Mouse (Mus musculus) granulocyte monocyte progenitor cell, adult 5-6 weeks (primary cell): ENCODE measurements around the gene Pard3b. TPM values are rescaled to one million over a fixed set of nuclear protein-coding genes. Genes with fewer than 3 reads are reported as not detected.

Experiments used
- ATAC-seq: replicated peaks from 2 replicates; pipeline ENCODE4 v1.8.0; 2016; ENCODE audit warnings: mild to moderate bottlenecking, moderate TSS enrichment, inconsistent platforms; ENCODE audit not compliant: poor library complexity, severe bottlenecking
- total RNA-seq, 2 experiments: library from RNA; stranded (forward) in 1 of 2; stranded (reverse) in 1 of 2; fragments of 200-712, 200-1000 nt in 1 of 2; fragments of >200 nt in 1 of 2; fragmentation: Nextera tagmentation in 1 of 2; gene quantifications; 2 replicates each; pipeline ENCODE4 v1.2.3; 2014 to 2017

The Pard3b gene
- total RNA-seq, 2 experiments from 2014 or later = 2.0 to 5.7 TPM

DNA sequence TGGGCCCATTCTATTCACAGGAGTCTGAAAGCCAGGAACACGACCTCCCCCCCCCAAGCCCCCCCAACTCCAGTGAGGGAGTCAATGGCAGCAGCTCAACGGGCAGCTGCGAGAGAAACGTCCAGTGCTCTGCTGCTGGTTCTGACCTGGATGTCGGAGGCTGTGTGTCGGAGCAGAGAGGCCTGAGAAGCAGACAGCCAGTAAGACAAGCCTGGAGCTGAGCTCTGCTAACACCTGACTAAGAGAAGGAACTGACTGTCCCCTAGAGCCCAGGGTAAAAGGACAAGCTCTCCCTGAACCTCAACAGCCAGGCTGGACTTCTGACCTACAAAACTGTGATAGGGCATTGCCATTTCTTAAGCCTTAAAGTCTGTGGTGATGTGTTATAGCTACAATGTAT lies 1015.8 kb downstream of the Pard3b start:
- ATAC-seq = no peak

DNA sequence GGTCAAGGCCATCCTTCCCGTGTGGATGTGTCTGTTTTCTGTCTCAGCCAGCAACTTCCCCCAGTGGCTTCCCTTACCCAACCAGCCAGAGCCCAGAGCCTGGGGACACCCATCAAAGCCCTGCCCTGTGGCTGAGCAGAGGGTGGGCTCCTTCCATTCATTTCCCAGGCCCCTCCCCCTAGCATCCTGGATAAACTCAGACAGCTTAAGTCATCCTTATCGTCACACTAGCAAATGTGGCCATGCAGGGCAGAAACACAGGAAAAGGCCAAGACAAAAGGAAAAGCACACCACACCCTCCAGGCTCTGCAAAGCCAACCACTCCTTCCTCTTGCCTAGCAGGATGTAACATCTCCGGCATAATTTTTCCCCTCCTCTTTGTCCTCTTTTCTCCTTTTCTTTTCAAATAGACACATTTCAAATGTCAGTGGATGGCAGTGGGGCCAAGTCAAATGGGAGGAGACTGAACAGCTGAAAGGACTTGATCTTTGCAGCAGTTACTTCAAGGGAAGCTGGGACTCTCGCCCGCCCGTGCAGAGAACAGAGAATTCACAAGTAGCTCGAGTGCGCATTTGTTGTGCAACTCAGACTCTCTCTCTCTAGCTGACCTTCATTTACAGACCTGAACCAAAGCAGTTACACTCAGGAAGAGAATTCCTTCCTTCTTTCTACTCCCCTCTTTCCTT lies 1026.5 kb downstream of the Pard3b start:
- ATAC-seq = peak; percentile 68

DNA sequence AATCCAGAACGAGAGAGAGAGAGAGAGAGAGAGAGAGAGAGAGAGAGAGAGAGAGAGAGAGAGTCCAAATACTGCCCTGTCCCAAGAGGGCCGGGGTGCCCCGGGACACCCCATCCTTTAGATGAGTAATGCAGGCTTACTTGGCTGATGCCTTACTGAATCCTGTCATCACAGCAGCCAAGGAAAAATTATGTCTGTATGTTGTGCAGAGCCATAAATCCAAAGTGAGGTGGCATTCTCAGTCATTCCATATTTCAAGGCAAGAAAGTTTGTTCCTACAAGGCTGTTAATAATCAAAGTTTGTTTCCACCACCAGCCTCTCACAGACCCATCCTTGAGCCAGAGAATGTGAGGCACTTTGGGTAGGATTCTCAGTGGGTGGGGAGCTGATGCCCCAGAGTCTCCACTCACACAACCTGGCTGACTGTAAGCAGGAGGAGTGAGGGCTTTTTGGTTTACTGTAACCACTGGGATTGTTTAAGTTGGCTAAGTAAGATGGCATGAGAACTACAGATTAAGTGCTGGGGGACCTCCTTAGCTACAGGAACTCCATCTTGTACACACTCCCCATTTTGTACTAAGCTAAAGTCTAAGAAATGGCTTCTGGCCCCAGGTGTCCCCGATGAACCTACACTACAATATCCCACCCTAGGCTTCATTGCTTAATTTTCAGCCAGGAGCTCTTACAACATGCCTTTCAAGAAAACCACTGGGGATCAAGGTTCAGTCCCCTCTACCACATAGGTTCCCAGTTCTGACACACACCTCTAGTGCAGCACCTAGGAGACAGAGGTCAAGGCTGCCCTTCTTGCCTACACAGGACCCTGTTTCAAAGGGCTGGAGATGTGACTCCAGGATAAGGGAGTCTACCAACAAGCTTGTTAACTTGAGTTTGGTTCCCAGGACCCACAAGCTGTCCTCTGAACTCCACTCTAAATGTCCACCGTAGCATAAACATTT lies 1027.4 kb downstream of the Pard3b start:
- ATAC-seq = no peak

DNA sequence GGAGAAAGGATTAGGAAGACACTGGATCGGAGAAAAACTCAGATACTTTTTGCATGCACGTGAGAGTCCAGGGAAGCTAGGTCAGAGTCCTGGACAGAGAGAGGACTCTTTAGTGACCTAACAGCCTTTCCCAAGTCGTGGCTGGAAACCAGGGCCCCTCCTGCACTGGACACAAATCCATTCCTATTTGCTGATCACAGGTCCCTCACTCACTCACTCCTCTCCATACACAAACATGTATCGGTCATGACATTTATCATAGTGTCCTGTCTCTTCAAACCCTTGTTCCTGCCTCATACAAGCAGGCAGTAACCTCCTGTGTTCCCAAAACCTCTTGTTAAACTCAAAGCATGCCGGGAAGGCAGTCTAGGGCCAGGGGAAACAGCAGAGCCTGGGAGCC lies 1028.2 kb downstream of the Pard3b start:
- ATAC-seq = no peak

DNA sequence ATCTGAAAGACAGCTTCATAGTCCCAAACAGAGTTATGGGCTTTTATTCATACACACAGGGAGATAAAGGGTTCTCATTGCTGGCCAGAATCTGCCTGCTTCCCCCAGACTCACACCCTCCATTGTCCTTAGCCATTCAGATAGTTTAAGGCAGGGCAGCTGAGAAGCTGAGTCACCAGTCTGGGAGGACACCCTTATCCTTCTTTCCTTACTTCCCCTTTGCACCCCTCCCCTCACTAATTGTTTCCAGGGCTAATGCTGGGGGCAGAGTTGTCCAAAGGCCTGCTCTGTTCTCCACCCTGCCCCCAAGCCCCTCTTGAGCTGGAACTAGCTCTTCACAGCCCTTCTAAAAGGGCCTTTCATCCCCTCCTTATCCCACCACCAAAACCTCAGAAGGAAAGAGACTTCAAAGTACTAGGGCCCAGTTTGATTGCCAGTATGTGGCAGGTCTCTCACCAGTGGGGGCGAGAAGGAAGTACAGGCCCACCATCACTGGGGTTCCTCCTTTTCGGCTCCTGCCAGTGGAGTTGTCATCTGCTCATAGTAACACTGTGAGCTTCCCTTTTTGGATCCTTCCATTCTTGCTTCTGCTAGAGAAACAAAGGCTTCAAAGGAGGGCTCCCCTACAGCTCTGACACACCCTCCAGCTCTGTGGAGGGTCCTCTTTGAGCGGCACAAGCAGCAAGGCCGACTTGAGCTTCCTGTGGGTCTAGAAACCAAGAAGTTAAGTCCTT lies 1040.2 kb downstream of the Pard3b start:
- ATAC-seq = peak; percentile 90

DNA sequence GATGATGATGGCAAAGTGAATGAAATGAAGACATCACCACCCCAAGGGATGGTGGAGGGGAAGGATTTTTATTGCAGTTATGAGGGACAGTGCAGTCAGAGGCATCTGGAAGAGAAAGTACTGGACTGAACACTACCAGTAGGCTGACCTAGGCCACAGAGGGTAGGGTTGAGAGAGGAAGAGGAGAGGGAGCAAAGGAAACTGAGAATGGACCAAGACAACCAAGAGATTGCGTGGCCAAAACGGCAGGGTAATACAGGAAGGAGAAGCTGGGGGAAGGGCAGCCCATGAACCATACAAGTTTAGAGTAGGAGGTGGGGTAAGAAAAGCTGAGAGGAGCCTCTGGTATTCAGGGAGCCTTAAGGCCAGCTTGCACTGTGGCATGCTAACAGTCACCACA lies 1040.8 kb downstream of the Pard3b start:
- peak; percentile 85 for ATAC-seq

DNA sequence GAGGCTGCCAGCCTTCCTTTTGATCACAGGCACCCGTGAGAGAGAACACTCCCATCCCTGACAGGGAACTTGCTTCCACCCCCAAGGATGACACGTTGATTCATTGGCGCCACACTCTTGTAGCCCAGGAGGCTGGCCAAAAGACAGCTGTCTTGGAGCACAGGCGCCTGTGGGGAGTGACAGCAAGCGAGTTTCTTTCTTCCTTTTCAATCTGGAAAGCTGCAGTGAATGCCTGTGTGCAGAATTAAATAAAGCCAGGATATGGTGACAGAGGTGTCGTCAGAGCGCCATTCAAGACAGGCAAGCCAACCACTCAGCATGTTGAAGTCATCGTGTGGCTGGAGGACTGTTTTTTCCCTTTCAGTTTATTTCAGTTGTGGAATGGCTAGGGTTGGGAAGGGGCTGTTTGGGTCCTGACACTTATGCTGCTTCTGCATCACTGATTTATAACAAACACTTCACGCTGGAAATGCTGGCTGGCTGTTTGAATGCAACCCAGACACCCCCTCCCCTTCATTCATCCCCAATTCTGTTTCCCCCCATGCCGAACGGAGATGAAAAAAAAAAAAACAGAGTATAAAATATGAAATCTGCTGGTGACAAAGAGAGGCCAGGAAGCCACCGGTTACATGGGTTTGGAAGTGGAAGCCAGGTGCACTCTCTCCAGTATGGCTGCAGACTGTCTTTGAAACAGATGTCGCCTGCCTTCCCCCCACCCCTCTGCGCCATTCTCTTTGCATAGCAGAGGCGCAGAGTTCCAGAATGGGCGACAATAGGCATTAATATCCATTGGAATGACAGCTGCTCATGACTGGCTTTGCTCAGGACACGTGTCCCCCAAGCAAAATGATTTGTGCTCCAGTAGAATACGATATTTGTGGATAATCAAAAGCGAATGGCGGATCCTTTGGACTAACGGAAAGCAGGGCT lies 1044.1 kb downstream of the Pard3b start:
- no peak for ATAC-seq

DNA sequence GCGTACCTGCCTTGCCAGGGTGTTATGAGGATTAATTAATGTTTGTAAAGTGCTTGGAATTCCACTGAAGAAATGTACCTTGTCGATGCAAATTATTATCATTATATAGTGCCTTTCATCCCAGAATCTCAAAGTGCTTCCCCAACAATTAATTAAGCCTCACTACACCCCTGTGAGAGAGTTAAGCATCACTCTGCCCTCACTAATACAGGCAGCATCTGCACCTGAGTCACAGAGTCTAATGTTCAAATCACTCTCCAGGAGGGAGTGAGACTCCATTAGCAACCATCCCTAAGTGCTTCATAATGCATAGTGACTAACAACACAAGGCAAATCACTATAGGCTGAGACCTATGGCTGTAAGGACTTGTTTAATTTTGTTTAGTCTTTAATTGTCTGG lies 1044.9 kb downstream of the Pard3b start:
- ATAC-seq = no peak

DNA sequence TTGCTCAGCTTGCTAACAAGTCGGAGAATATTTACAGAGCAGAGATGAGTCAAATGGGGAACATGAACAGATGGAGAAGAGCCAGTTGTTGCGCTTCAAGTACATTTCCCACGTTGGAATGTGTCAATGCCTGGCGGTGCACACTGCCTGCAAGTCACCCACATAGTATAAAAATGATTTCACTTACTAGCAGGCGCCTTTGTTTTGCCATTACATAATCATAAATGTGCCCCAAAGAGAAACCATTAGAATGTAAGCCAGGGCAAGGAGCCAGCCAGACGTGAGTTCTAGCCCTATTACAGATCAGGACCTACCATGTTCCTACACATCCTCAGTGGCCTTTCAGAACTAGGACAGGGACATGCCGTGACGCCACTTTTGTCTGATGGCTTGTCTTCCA lies 1048.9 kb downstream of the Pard3b start:
- no peak for ATAC-seq

DNA sequence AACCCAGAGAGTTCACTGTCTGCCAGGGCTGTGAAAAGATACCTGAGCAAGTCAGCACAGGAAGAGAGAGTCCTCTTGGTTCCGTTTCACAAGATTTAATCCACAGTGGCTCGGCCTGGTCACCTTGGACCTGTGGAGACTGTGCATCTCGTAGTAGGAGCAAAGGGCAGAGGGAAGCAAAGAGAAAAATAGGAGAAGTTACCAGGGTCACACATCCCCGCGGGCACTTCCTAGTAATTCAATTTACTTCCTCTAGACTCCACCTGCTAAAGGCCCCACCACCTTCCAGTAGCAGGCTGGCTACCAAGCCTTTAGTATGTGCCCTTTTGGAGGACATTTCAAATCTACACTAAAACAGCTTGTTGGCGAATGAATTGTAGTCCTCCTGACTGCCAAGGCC lies 1052.6 kb downstream of the Pard3b start:
- ATAC-seq = peak; percentile 87
